Mouse (Mus musculus): Measurements from ENCODE around the gene Pcp4l1.
"Not testable (repeated sequence)": the region's sequence is repeated elsewhere in the genome, so short reads cannot be mapped to it uniquely, and the experiment has no call there.

Gene Pcp4l1

GRCm38 (mm10) chr1:171189046-171189445 lies 7.0 kb downstream of the Pcp4l1 start:
- in situ Hi-C loops (cut with MboI, MseI), result no loop called here

- in situ Hi-C loops (cut with MboI, MseI), result no loop called here
These were observed 8.0 kb downstream of the Pcp4l1 start for GRCm38 (mm10) chr1:171187851-171188700.

- in situ Hi-C loops (cut with MboI, MseI), result no loop called here
These were observed 10.4 kb downstream of the Pcp4l1 start for GRCm38 (mm10) chr1:171185655-171186054.

- in situ Hi-C loops (cut with MboI, MseI), result no loop called here
These were observed 11.8 kb downstream of the Pcp4l1 start for GRCm38 (mm10) chr1:171184314-171184713.

GRCm38 (mm10) chr1:171183620-171184019 lies 12.4 kb downstream of the Pcp4l1 start:
- in situ Hi-C loops (cut with MboI, MseI), result no loop called here

- in situ Hi-C loops (cut with MboI, MseI), result no loop called here
These were observed 13.0 kb downstream of the Pcp4l1 start for GRCm38 (mm10) chr1:171183025-171183424.

GRCm38 (mm10) chr1:171179487-171180171 lies 16.4 kb downstream of the Pcp4l1 start:
- in situ Hi-C loops (cut with MboI, MseI), result no loop called here

GRCm38 (mm10) chr1:171172779-171173178 lies 23.3 kb downstream of the Pcp4l1 start:
- in situ Hi-C loops (cut with MboI, MseI), result no loop called here

- in situ Hi-C loops (cut with MboI, MseI), result no loop called here
These were observed 24.9 kb downstream of the Pcp4l1 start for GRCm38 (mm10) chr1:171171138-171171537.

- in situ Hi-C loops (cut with MboI, MseI), result no loop called here
These were observed 26.2 kb downstream of the Pcp4l1 start for GRCm38 (mm10) chr1:171169913-171170312.

- in situ Hi-C loops (cut with MboI, MseI), result no loop called here
These were observed 27.2 kb downstream of the Pcp4l1 start for GRCm38 (mm10) chr1:171168906-171169305.

GRCm38 (mm10) chr1:171165629-171166345 lies 30.3 kb downstream of the Pcp4l1 start:
- in situ Hi-C loops (cut with MboI, MseI), result no loop called here

GRCm38 (mm10) chr1:171164258-171164657 lies 31.8 kb downstream of the Pcp4l1 start:
- in situ Hi-C loops (cut with MboI, MseI), result no loop called here

GRCm38 (mm10) chr1:171162526-171162925 lies 33.5 kb downstream of the Pcp4l1 start:
- in situ Hi-C loops (cut with MboI, MseI), result no loop called here

- in situ Hi-C loops (cut with MboI, MseI), result no loop called here
These were observed 36.5 kb downstream of the Pcp4l1 start for GRCm38 (mm10) chr1:171159485-171159975.

GRCm38 (mm10) chr1:171157965-171158364 lies 38.1 kb downstream of the Pcp4l1 start:
- in situ Hi-C loops (cut with MboI, MseI), result no loop called here

GRCm38 (mm10) chr1:171156644-171157043 lies 39.4 kb downstream of the Pcp4l1 start:
- in situ Hi-C loops (cut with MboI, MseI), result no loop called here

- in situ Hi-C loops (cut with MboI, MseI), result no loop called here
These were observed 44.1 kb downstream of the Pcp4l1 start for GRCm38 (mm10) chr1:171151966-171152365.

- in situ Hi-C loops (cut with MboI, MseI), result no loop called here
These were observed 45.2 kb downstream of the Pcp4l1 start for GRCm38 (mm10) chr1:171150838-171151391.

GRCm38 (mm10) chr1:171149974-171150760 lies 45.9 kb downstream of the Pcp4l1 start, which contains the start of the genes Sdhc and Mpz:
Gene Sdhc, minus strand, starts transcription at chr1:171150603.
Gene Mpz, plus strand, starts transcription at chr1:171150711.
- in situ Hi-C loops (cut with MboI, MseI), result no loop called here

- in situ Hi-C loops (cut with MboI, MseI), result not testable (repeated sequence)
These were observed 53.1 kb downstream of the Pcp4l1 start for GRCm38 (mm10) chr1:171142981-171143380.

Data from T-helper 2 cell (primary cell).